Mouse (Mus musculus): ENCODE data around the gene Arid1b.
"Not testable (repeated sequence)": the region's sequence is repeated elsewhere in the genome, so short reads cannot be mapped to it uniquely, and the experiment has no call there.

Arid1b gene

DNA sequence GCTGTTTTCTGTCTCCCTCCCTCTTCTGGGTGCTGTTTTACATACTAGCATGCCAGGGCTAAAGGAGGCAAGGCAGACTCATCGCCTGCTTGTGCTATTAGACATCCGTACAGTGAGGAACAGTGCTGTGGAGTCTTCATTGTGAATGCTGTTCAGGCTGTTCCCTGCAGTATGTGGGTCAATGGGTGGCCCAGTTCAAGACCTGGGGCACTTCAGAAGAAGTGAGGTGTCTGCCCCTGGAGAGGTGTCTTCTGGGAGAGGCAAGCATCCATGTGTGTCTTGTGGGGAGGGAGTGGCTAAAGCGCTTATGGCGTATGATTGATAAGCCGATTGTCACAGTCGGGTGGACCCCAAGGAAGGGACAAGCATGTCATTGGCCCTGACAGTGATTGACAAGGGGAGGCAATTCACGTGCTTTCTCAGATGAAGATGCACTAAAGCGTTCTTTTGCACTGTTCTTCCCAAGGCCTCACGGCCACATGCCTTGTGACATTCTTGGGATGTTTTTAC lies 65.0 kb downstream of the Arid1b start:
- no peak for DNase-seq

DNA sequence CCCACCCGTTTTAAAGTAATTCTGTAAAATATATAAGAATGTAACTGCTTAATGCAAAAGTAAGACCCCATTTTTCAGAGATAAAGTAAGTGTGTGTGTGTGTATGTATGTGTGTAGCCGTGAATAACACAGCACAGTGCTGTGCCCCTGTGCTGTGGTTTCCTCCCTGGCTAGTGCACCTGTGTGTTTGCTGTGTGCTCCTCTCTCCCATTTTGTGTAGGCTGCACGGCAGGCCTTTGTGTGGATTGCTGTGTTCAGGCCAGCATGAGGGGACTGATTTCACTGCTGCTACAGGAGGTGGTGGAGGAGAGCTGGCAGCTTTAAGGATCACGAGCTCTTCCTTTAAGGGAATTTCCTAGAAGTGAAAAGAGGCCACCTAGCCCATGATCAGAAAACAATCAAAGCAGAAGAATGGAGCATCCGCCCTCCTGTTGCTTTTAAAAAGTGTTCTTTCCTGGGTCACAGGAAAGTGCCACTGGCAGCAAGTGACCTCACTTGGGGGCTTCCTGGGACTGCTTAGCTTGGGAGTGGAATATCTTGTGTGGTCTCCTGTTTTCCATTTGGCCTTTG lies 66.5 kb downstream of the Arid1b start:
- DNase-seq = no peak

DNA sequence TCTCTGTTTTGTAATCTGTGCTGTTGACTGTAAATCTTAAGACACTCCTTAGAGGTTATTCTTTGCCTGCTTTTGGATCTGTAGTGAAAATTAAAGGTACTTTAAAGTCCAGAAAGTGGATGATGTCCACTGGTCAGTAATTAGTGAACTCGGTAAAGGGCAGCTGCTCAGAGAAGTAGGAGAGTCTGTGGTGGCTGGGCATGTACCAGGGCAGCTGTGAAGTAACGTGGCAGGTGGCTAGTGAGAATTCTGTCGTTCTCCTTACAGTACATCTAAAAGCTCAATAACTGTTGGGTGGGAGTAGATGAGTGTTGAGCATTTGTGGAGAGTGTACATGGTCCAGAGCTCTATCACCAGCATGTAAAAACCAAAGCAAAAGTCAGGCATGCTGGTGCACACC lies 67.1 kb downstream of the Arid1b start:
- no peak for DNase-seq

- DNase-seq = no peak
Measured at GRCm38 (mm10) chr17:5061593-5061992, 67.5 kb downstream of the Arid1b start.

DNA sequence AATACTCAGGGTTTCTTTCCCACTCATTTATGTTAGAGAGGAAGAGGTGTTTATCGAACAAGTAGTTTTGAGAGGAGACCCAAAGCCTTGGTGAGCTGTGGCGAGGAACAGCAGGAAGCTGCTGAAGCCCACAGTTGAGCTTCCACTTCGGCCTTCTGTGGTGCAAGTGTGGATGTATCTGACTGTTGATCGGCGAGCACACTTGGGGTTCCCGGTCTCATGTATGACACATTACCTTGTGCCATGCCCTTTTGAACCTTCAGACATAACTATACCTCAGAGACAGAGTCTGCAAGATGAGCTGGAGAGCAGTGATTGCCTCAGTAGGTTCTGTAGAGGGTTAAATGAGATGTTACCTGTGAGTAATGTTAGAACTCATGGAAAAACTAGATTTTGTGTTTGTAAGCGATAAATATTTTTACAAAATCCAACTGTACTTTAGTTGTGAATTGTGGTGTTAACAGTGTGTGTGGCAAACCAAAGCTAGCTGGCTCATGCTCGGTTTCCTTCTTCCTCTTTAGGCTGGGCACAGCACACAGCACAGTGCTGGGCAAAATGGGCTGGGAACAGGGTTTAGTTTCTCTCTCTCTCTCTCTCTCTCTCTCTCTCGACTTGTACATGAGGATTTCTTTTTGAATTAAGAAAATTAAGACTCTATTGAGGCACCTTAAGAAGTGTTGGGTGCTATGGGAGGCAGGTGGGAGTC lies 69.5 kb downstream of the Arid1b start:
- DNase-seq = no peak

GRCm38 (mm10) chr17:5064777-5065176 lies 70.6 kb downstream of the Arid1b start:
- no peak for DNase-seq

GRCm38 (mm10) chr17:5065270-5065669 lies 71.1 kb downstream of the Arid1b start:
- DNase-seq = no peak

DNA sequence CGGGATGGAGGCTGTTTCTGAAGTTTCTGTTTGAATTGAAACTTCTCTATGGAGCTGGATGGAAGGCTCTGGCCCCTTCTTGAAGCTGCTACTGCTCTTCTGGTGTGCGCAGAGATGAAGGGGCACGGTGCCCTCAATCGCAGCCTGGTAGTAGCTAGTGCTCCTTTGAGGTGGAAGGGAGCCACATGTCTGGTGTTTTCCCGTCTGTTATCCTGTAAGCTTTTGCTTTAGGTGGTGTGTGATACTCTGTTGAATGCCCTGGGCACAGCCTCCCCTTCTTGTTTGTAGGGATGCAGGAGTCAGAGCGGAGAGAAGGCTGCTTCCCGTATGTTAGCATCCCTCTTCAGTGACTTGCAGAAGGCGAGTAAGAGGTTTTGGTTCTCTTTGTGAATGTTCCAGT lies 72.7 kb downstream of the Arid1b start:
- no peak for DNase-seq

DNA sequence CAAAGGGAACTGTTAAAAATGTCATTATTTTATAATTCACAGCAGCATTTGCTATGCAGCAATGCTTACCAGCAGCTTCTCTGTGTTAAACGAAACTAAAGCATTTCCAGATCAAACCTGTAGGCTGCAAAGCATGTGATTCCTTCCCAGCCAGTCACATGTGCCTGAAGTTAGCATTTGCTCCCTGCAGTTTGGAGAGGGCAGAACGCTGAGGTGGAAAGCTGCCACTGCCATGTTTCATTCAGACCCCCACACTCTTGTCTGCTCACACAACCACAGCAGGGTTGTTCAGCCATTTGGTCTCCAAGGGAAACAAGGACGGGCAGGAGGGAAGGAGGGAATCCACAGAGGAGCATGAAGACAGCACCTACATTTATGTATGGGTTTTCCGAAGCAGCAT lies 73.1 kb downstream of the Arid1b start:
- no peak for DNase-seq

GRCm38 (mm10) chr17:5070399-5070798 lies 76.3 kb downstream of the Arid1b start:
- DNase-seq = no peak

DNA sequence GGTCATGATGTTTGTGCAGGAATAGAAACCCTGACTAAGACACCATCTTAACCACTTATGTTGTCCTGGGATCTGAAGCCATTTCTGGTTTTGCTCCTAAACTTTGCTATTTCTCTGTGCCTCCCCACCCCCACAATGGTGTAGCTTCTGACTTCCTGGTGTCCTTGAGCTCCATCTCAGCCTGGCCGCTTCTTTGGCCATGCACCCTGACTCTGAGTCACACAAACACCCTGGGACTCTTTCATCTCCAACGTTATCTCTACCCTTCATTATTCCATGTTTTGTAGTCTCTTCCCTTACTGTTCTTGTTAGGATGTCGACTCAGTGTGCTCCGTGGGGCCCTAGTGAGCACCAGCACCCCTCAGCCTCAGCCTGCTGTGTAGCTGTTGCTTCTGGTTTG lies 78.4 kb downstream of the Arid1b start:
- DNase-seq = no peak

- no peak for DNase-seq
Measured at GRCm38 (mm10) chr17:5074752-5075506, 80.8 kb downstream of the Arid1b start.

GRCm38 (mm10) chr17:5077996-5078395 lies 83.9 kb downstream of the Arid1b start:
- no peak for DNase-seq

GRCm38 (mm10) chr17:5078576-5078975 lies 84.4 kb downstream of the Arid1b start:
- DNase-seq = no peak

DNA sequence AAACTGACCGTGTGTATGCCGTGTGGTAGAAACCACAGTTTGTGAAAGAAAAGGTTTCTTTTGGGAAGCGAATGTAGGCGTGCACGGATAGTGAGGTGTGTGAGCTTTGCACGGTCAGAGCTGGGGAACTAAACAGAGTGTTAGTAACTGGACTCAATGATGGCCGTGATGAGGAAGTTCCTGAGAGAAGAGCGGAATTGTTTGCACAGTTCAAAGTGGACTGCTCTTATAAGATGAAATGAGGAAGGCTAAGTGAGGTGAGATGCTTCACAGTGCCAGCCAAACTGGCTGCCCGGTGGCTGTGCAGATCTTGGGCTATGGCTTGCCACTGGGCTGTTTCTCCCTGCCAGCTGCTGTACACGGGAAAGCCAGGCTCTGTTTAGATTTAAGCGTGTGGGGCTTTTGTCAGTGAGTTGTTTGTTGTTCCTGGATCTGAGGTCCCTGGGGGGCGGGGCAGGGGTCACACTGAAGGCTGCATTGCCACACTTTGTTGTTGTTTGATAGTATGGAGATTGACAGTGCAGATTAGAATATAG lies 86.8 kb downstream of the Arid1b start:
- DNase-seq = no peak

- no peak for DNase-seq
Measured at GRCm38 (mm10) chr17:5082274-5082673, 88.1 kb downstream of the Arid1b start.

GRCm38 (mm10) chr17:5083497-5083896 lies 89.4 kb downstream of the Arid1b start:
- no peak for DNase-seq

- DNase-seq = no peak
Measured at GRCm38 (mm10) chr17:5084139-5084538, 90.0 kb downstream of the Arid1b start.

DNA sequence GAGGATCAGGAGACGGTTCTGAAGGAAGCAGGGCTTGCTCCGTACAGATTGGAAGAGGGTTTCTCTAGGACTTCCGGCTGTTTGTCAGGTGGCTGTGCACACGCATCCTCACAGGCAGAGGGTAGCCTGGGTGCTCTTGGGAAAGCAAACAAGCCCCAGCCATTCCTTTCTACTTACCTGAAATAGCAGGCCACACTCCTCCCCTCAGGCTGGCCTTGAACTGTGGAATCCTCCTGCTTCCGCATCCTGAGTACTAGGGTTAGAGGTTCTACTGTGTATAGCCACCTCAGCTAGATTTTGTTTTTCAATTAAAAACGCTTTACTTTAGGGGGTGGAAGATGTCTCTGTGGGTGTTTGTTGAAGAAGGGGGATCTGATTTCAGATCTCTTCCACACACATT lies 90.9 kb downstream of the Arid1b start:
- DNase-seq = no peak

DNA sequence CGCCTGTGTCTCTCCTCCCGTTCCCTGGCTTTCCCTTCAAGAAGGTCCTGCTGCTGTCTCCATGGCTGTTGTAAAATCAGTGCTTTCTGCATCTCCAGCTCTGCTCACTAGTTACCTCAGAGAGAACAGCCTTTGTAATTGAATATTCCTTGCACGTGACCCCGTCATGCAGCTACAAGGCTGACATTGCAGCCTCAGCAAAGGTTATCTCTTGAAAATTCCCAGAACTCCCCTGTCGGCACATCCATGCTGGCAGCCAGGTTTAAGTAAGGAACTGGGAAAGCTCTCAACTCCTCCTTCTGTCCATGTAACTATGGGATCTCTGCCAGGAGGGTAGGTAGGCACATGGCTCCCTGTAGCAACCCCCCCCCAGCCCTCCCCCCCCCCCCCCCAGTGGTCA lies 91.8 kb downstream of the Arid1b start:
- DNase-seq = no peak

DNA sequence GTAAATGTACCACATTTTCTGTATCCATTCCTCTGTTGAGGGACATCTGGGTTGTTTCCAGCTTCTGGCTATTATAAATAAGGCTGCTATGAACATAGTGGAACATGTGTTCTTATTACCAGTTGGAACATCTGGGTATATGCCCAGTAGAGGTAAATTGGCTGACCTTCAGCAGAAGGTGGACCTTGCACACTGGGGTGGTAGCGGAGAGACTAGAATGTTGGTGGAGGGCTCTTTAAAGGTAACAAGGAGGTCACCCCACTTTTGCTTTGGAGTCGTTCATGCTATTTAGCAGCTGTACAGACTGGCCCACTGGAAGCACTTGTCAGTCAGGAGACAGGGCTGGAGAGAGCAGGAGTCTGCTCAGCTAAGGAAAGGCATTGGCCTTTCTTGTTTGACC lies 94.1 kb downstream of the Arid1b start:
- not testable (repeated sequence) for DNase-seq

- no peak for DNase-seq
Measured at GRCm38 (mm10) chr17:5088822-5089221, 94.7 kb downstream of the Arid1b start.

DNA sequence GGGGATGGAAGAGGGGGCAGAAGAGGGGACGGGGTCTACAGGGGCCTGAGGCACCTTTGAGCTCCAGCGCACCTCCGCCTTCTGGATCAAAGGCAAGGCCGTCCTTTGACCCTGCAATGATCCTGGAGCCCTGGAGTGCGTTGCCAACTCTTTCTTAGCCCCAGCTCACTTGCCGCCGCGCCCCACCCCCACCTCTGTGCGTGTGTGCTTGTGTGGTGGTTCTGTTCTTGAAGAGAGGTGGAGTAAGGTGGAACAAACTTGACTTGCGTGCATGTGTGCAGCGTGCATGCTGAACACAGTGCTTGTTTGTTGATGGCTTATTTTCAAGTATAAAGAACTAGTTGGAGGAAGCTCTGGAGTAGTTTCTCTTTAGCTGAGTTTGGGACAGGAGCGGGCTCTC lies 95.4 kb downstream of the Arid1b start:
- peak; percentile 52 for DNase-seq

DNA sequence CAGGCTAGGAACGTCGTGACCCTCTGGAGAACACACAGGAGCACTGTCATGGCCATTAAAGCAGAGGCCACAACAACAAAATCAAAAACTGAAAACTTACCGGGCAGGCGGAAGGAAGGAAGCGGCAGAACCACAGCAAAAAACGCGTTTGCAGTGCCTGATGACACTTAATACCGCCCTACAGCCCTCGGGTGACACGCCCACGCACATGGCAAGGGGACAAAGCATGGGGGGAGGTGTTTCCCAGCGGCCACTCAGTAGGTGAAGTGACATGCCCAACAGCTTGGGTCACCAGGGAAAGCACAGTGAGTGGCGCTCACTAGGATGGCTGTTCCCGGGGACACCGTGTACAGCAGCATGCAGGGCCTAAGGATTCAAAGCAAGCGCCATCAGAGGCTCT lies 97.4 kb downstream of the Arid1b start:
- DNase-seq = no peak
